Mouse (Mus musculus): ENCODE results near the gene Zfp983.

- no peak for TF ChIP-seq POLR2A (IDR thresholded peaks at IDR 0.05; ENCODE audit: low read depth, low read length)
- no peak for TF ChIP-seq CTCF (conservative IDR thresholded peaks at IDR 0.05; ENCODE audit: insufficient read depth, insufficient read length, low read depth, low read length)
Observed at GRCm38 (mm10) chr17:21648791-21649190, 1.6 kb upstream of the Zfp983 start.
